Mouse (Mus musculus): ENCODE data around the gene Pctp.

Gene Pctp

DNA sequence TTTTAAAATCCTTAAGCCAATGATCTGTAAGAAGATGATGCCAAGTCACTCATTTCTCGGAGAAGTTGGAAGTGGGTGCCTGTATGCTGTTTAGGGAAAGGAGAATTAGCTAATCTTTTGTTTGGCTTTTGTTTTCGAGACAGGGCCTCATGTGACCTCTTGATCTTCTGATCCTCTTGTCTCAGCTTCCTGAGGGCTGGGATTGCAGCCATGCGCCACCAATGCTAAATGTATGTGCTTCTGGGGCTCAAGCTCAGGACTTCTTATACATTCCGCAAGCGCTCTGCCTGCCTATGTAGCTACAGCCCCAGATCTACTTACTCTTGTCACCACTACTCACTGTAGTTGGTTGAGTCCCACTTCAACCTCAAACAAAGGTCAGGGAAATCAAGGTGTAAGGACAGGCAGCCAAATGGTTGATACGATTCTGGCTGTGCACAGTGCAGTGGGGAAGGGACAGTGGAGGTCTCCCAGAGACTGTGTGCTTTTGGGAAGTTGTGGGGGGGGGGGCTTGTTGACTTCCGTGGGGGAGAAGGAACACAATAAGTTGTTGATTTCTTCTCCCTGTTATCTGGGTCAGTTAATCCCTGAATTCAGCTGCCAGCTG lies 24.8 kb downstream of the Pctp start:
- DNase-seq (ENCODE audit: low spot score in 2 of 2), result no peak

DNA sequence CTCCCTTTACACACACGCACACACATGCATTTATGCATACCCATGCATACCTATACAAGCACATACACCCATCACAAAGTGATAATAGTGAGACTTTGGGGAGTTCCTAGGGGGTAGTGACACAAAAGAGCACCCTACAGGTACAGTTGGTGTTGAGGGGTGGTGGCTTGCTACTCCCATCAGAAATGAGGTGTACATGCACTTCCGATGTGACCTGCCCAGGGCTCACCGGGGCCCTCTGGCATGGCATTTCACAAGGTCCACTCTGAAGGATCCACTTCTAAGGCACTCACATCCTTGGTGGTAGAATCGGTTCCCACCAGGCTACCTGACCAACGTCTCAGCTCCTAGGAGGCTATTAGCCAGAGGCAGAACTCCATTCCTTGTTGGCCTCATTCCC lies 26.3 kb downstream of the Pctp start:
- DNase-seq (ENCODE audit: low spot score in 2 of 2), result no peak

GRCm38 (mm10) chr11:89971296-89971695 lies 31.4 kb downstream of the Pctp start:
- no peak for DNase-seq (ENCODE audit: low spot score in 2 of 2)

DNA sequence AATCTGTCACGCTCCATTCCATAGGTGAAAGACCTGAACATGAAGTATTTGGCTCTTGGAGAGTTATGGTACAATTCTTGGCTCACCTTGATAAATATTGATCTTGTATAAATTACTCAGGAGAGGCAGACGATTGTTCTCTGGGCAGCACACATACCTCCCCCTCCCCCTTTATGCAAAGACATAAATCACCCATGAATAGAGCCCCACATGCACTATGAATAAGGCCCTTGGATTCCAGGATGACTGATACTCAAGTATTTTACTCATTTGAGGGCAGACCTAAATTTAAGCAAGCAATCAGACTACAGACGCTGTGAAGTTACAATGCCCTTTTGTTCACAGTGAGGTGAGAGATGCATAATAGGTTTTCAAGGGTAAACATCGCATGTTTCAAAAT lies 32.0 kb downstream of the Pctp start:
- DNase-seq (ENCODE audit: low spot score in 2 of 2), result no peak

DNA sequence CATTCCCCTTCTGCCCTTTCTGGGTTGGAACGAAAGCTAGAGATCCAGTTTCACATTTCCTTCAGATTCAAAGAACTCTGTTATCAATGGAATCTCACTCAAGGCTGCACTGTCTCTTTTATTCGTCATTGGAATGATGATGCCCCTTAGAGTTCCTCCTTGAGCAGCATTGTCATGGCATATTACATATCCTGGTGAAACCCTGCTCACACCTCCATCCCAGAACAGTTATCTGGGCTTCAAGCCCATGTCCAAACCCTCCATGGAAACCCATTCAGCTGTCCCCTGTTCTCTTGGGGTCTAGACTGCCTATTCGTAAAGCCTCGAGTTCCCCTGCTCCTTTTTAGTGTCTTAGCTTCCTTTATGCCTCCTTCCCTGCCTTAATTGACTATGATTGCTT lies 33.6 kb downstream of the Pctp start:
- DNase-seq (ENCODE audit: low spot score in 2 of 2), result no peak

DNA sequence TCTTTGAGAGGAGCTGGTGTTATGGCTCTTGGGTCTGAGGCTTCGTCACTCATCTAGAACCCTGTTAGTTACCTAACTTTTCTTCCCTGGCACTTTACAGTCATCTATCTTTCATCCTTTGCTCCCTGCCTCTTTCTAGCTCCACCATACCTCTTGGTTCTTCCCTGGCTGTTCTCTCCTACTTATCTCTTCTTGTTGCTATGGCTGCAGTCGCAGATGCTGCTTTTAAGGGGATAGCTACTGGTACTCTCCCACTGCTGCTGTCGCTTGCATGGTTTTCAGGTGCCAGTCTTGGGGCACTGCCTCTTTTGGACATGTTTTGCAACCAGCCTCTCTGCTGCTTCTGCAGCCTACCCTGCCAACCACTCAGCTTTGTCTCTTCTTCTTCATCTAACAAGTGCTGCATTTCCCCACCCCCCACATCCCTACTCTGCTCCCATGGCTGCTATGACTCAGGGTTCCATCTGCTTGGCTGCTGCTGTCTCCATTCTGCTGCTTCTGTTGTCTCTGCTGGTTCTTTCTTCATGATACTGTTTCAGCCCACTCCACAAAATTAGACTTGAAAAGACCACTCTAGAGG lies 51.9 kb downstream of the Pctp start:
- no peak for DNase-seq (ENCODE audit: low spot score in 2 of 2)

GRCm38 (mm10) chr11:89947806-89948205 lies 54.9 kb downstream of the Pctp start:
- DNase-seq (ENCODE audit: low spot score in 2 of 2), result no peak

GRCm38 (mm10) chr11:89945159-89945558 lies 57.5 kb downstream of the Pctp start:
- no peak for DNase-seq (ENCODE audit: low spot score in 2 of 2)

DNA sequence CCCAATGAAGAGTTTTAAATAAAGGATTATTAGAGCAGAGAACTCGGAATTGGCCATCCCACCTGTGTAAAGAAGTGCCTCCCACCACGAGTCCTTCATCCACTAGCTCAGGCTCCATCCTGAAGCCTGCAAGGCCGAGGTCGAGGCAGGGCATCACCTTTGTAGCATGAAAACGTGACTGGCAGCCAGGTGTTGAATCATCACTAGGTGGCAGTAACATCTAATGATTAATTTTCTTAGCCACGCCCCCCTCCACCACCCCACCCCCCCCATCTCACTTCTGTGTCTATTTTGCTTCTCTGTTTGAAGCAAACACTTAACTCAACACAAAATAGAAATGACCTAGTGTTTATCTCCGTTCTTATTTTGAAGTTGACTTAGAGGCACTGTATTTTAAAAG lies 65.5 kb downstream of the Pctp start:
- no peak for DNase-seq (ENCODE audit: low spot score in 2 of 2)
